Mouse (Mus musculus): Measurements from ENCODE around the gene Dvl2.
"Not testable (repeated sequence)": the region's sequence is repeated elsewhere in the genome, so short reads cannot be mapped to it uniquely, and the experiment has no call there.

Gene Dvl2

GRCm38 (mm10) chr11:70000396-70000898, at the start of gene Dvl2:
TSS of gene Dvl2 (plus strand) at chr11:70000595.
- DNase-seq (ENCODE audit: extremely low read depth, insufficient read length, low spot score) = peak; percentile 100

GRCm38 (mm10) chr11:69950807-69951459, 49.5 kb upstream of the Dvl2 start:
- no peak for DNase-seq (ENCODE audit: extremely low read depth, insufficient read length, low spot score)

- DNase-seq (ENCODE audit: extremely low read depth, insufficient read length, low spot score) = no peak
Observed at GRCm38 (mm10) chr11:69952274-69952673, 48.1 kb upstream of the Dvl2 start.

GRCm38 (mm10) chr11:69953267-69953915, 47.0 kb upstream of the Dvl2 start:
- no peak for DNase-seq (ENCODE audit: extremely low read depth, insufficient read length, low spot score)

- not testable (repeated sequence) for DNase-seq (ENCODE audit: extremely low read depth, insufficient read length, low spot score)
Observed at GRCm38 (mm10) chr11:69955618-69956017, 44.8 kb upstream of the Dvl2 start.

- DNase-seq (ENCODE audit: extremely low read depth, insufficient read length, low spot score) = no peak
Observed at GRCm38 (mm10) chr11:69956218-69956617, 44.2 kb upstream of the Dvl2 start.

GRCm38 (mm10) chr11:69960616-69961015, 39.8 kb upstream of the Dvl2 start:
- no peak for DNase-seq (ENCODE audit: extremely low read depth, insufficient read length, low spot score)

- DNase-seq (ENCODE audit: extremely low read depth, insufficient read length, low spot score) = no peak
Observed at GRCm38 (mm10) chr11:69961841-69962240, 38.6 kb upstream of the Dvl2 start.

GRCm38 (mm10) chr11:69964650-69965270, 35.6 kb upstream of the Dvl2 start, which contains the start of gene Cldn7:
TSS of gene Cldn7 (plus strand) at chr11:69964779.
- no peak for DNase-seq (ENCODE audit: extremely low read depth, insufficient read length, low spot score)

- DNase-seq (ENCODE audit: extremely low read depth, insufficient read length, low spot score) = no peak
Observed at GRCm38 (mm10) chr11:69965271-69966005, 35.0 kb upstream of the Dvl2 start.

- DNase-seq (ENCODE audit: extremely low read depth, insufficient read length, low spot score) = no peak
Observed at GRCm38 (mm10) chr11:69966006-69966859, 34.2 kb upstream of the Dvl2 start.

GRCm38 (mm10) chr11:69966860-69967517, 33.4 kb upstream of the Dvl2 start:
- no peak for DNase-seq (ENCODE audit: extremely low read depth, insufficient read length, low spot score)

GRCm38 (mm10) chr11:69968793-69969192, 31.6 kb upstream of the Dvl2 start:
- no peak for DNase-seq (ENCODE audit: extremely low read depth, insufficient read length, low spot score)

GRCm38 (mm10) chr11:69970222-69970621, 30.2 kb upstream of the Dvl2 start:
- DNase-seq (ENCODE audit: extremely low read depth, insufficient read length, low spot score) = no peak

GRCm38 (mm10) chr11:69970775-69971174, 29.6 kb upstream of the Dvl2 start:
- DNase-seq (ENCODE audit: extremely low read depth, insufficient read length, low spot score) = no peak

- DNase-seq (ENCODE audit: extremely low read depth, insufficient read length, low spot score) = no peak
Observed at GRCm38 (mm10) chr11:69974907-69975306, 25.5 kb upstream of the Dvl2 start.

GRCm38 (mm10) chr11:69976271-69976670, 24.1 kb upstream of the Dvl2 start:
- DNase-seq (ENCODE audit: extremely low read depth, insufficient read length, low spot score) = no peak

- no peak for DNase-seq (ENCODE audit: extremely low read depth, insufficient read length, low spot score)
Observed at GRCm38 (mm10) chr11:69979827-69980195, 20.6 kb upstream of the Dvl2 start.
